Mouse (Mus musculus) E14TG2a.4 (cell line): ENCODE measurements around the gene Dip2c.

Experiments
- CTCF ChIP-seq: conservative IDR thresholded peaks from 2 replicates; pipeline ENCODE4 v1.5.1; 2014; ENCODE audit warnings: low read length
- POU5F1 ChIP-seq: IDR thresholded peaks from 2 replicates; pipeline ENCODE4 v1.6.1; 2014; ENCODE audit warnings: low read length, borderline replicate concordance

DNA sequence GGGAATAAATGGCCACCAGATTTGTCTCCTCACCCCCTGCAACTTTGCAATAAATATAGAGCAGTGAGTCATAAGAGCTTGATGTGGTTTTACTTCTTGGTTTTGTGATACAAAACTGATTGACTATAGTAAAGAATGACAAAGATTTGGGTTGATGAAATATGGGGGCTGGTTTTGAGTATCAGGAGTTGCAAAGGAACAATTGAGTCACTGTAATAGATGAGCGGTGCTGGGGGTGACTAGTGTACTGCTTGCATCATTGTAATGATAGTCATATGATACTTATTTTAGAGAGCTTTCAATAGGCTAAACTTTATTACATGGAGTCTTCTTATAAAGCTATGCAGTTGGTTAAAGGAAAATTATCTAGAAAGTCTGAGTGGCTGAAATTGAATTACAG is 77.6 kb downstream of the Dip2c start:
- TF ChIP-seq CTCF, result no peak
- TF ChIP-seq POU5F1, result no peak
